Mouse (Mus musculus) cerebellum, adult 8-10 months (tissue): ENCODE data around the gene Synm.

Experiments used
- DNase-seq: peaks from one replicate; pipeline ENCODE4 v3.0.0; 2022

The Synm gene

DNA sequence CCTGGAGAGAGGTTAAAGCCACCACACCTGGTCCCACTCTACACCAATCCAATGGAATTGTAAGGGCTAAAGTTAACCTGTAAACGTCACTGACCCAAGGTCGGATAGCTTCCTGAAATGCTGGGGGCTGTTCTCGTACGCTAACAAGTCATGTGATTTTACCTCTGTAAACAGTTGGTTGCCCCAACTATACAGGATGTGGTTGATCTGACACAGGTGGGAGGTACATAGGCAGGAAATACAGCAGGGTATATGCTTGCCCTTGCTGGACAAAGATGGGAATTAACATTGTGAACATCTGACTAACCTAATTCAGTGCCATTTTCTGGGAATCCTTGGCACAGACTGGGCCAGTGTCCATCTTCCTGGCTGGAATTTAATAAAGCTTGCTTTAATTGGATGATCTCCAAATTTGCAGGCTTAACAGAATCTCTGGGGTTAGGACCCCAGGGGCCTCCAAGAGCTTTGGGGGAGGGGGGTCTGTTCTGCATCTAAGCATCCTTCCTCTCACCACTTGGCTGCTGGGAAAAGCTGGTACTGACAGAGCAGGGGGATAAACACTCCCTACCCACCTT, 11.7 kb downstream of the Synm start:
- DNase-seq = no peak

DNA sequence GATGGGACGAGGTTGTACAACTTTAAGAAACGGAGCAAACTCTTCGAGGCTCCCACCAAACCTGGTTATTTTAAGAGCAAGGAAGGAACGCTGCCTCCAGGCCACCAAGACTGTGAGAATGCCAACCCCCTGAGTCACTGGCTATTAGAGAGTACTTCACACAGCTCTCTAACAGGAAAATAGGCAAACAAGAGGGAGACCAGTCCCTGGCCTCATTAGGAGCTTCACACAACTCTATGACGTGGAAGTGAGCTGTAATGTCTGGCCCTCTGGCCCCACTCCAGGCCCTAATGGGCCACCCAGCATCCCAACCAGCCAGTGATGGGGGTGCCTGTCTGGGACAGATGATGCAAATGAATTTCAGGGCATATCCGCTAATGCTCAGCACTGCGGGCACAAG, 17.8 kb downstream of the Synm start:
- no peak for DNase-seq

DNA sequence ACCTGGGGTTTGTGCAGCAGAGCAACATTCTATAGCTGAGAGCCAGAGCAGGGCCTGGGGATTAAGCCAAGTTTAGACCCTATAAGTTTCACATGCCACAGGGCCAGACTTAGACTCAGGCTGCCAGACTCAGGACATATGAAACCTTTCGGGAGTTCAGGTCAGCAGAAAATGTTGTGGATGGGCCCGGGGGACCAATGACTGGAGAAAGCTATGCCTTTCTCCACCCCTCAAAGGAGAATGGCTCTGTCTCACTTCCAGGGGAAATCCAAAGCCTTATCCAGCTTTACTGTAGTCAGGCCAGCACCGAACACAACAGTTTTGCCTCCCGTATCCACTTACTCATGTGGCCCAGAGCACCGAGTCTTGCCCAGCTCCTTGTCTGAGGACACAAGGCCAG, 18.7 kb downstream of the Synm start:
- no peak for DNase-seq

DNA sequence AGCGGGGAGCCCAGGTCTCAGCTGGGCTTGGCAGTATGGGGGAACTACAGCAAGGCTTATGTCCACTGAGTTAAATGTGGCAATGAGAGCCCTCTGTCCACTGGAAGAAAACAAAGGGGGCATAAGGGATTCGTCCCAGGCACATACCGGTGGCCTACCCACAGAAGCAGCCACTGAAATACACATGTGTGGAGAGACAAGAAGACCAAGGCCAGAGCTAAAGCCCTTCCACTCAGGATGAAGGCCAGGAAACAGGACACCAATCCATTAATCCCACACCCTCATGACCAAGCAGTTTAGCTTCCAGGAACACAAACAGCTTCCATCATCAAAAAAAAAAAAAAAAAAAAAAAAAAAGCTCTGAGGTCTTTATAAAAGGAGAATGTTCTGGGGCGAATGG, 19.2 kb downstream of the Synm start:
- DNase-seq = no peak

DNA sequence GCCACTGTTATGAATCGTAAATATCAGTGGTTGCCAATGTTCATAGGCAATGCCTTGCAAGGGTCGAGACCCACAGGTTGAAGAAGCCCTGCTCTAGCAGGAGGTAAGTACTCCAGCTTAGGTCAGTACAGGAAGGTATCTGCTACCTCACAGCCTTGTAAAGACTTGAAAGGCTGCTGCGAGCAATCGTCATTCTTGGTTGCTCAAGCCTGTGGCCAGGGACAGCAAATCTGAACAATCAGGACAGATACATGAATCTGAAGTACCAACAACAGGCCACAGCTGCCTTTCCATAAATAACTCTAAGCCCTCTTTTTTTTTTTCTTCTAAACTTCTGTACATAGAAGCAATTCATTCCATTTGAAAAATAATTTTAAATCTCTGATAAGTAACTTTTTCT, 27.3 kb downstream of the Synm start:
- DNase-seq = no peak

DNA sequence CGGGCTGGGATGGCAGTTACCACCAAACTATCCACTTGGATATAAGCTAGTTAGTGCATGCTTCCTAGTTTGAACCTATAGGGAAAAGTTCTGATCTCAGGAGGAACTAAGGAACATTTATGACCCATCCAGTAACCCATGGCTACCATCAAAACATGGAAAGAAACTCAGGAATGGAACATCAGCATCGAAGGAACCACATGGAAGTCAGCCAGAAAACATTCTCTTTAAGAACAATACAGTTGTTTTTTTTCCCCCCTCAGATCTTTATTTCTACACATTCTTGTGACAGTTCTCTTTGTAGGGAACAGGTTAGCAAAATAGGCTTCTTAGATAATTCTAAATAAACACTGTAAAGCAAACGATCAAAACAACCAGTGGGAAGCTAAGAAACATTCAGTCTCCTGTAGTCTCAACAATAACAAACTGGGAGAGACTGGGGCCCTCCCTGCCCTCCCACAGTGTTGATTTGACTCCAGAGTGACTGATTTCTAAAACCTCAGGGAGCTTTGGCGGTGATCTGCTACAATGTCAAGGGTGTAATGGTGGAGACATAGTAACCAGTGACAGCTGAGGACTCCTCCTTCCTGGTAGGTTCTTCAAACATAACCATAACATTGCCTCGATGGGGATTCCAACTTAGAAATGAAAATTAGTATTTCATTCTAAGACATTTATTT, 29.0 kb downstream of the Synm start:
- DNase-seq = no peak

DNA sequence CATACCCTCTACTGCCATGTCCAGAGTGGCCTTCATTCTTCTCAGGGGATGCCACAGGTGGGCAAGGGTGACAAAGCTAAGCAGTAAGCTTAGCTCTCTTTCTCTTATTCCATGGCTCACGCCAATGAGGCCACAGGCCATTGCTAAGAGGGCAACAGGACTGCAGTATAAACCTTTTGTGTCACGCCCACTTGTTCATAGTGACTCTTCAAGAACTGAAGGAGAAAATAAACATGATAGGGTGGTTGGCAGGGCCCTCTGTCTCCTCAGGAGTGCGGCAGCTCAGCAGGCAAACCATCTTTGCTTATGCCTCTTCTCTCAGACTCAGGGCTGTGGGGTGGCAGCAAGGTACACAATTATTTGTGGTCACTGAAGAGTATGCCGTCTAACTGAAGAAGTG, 30.7 kb downstream of the Synm start:
- DNase-seq = no peak

DNA sequence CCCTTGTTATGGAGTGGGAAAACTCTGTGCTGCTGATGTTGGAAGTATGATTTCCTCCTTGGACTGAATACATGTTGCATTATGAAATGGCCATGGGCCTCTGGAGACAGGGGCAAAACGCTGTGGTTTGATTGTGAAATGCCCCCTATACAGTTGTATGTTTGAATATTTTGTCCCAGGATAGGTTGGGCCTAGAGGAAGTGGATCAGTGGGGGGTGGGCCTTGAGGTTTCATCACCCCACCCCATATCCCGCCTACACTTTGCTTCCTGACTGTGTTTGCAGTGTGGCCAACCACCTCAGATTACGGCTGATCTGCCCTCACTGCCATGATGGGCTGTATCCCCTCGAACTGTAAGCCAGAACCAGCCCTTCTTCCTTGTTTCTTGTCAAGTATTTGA, 31.3 kb downstream of the Synm start:
- no peak for DNase-seq

DNA sequence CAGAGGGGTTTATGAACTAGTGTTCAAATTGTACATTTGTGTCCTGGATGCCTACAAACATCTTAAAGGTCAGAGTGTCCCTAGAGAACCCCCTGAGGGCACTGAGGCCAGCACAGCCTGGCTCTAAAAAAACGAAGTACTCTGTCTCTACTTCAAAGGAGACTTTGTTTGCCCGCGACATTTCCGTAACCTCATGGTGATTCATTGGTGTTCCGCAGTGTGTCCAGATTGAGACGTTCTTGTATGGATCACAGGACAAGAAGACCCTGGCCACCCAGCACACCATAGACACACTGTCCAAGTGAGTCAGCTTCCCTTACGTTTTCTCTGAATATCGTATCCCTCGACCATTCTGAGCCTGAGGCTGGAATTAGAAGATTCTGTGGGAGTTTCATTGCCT, 34.5 kb downstream of the Synm start:
- DNase-seq = no peak

DNA sequence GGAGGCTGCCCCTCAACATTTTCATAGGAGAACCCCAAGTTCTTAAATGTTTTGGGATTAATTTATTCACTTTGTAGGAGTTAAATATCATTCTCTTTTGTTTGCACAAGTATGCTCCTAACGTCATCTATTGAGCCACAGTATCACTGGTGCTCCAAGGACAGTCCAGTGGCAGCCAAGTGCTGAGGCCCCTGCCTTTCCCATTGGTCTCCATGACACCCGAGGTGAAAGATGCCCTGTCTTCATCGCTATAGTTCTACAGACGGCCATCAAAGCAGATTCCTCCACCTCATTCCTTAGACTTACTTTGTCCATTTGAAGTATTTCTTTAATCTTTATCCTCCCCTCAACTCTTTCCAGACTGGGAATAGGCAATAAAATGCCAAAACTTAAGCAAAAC, 35.0 kb downstream of the Synm start:
- no peak for DNase-seq

DNA sequence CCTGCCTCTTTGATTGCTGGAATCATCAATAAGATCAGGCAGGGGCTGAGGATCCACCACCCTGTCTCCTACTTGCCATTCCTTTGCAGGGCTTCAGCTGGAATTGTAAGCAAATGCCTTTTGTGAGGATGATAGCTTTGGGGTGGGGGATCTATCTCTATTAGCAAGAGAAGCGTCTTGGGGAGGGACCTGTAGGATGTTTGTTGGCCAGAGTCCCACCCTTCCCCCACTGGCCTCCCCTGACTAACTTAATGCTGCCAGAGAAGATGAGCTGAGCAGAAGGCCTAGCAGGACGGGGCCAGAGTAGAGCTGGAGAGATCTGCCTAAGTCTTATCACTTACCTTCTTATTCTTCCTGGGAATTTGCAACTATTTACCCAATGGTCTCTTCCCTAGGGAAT, 37.4 kb downstream of the Synm start:
- DNase-seq = no peak

DNA sequence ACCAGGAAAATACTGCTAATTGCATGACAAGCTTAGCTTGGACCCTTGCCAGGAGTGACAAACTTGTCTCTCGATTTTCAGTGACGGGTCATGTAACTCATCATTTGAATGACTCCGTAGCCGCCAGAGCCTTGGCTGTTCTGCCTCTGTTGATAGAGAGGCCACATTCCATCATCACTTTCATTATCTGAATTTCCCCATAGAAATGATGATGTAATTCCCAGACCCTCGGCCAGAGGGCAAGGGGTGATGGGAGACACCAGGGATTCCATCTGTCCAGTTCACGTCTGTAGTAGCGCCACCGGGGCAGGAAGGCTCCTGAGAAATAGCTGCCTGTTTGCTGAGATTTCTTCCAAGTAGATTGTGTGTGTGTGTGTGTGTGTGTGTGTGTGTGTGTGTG, 40.7 kb downstream of the Synm start:
- no peak for DNase-seq

DNA sequence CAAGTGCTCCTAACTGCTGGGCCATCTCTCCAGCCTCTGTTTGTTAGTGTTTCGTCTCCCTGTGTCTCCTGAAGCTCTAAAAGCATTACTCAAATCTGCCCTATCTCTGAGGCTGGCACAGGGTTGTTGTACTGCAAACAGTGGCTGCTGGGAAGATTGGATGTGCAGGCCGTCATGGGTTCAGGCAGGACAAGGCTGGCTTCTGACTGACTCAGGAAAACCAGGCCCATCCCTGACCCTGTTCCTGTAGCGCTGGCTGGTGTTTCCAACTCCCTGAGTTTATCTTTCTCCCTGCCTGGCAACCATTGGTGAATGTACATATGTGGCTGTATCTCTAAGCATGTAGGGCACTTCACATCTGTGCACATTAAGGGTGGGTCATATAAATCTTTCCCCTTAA, 42.0 kb downstream of the Synm start:
- no peak for DNase-seq

DNA sequence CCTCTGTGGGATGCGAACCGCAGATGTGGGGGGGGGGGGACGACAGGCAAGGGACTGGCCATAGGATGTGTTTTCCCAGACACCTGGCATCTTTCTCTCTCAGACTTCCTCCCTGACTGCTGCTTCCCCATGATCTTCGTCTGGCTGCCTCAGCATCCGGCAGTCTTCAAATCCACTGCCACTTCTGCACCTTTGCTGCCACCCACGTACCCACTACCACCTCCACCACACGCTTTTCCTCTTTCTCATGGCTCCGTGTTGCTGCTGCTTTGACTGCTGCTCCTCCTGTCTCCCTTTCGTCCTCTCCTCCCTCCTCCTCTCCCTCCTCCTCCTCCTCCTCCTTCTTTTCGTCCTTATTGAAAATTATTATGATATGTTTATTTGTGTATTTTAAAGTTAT, 42.6 kb downstream of the Synm start:
- DNase-seq = no peak

DNA sequence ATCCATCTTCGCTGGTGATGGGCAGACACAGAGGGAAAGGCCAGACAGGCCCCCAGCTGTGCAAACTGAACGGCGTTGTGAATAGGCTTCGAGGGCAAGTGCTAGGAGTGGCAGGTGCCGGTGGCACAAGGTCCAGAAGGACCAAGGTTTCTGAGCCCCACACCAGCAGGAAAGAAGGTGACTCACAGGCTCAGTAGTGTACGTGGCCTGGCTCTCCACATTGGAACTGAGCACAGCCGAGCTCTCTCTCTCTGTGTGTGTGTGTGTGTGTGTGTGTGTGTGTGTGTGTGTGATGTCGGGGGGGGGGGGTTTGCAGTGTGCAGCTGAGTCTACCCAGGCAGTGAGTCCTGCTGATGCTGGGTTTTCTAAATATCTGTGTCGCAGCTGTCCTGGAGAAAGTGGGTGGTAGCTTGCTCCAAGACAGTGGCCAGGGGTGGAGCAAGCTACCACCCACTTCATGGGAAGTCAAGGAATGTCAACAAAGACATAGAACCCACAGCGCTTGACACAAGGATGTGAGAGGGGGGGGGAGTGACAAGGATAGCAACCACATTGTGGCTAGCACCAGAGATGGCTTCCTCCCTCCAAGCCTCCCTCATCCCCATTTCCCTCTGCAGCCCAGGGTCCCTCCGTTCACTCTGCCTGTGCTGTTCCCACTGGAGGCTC, 43.2 kb downstream of the Synm start:
- no peak for DNase-seq

DNA sequence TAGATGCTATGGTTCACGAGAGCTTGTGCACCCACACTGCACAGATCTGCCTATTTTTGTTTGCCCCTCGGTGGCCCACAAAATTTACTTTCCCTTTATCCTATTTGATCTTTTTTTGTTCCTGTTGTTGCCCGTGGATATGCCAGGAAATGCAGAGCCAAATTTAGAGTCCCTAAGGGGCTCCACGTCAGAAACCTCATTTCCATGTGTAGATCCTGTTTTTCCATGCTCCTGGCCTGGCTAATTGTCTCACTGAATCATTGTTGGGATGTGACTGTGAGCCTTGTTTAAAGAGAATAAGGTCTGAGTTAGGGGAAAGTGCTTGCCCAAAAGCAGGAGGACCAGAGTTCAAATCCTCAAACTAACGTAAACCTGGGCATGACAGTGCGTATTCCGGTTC, 44.4 kb downstream of the Synm start:
- no peak for DNase-seq

DNA sequence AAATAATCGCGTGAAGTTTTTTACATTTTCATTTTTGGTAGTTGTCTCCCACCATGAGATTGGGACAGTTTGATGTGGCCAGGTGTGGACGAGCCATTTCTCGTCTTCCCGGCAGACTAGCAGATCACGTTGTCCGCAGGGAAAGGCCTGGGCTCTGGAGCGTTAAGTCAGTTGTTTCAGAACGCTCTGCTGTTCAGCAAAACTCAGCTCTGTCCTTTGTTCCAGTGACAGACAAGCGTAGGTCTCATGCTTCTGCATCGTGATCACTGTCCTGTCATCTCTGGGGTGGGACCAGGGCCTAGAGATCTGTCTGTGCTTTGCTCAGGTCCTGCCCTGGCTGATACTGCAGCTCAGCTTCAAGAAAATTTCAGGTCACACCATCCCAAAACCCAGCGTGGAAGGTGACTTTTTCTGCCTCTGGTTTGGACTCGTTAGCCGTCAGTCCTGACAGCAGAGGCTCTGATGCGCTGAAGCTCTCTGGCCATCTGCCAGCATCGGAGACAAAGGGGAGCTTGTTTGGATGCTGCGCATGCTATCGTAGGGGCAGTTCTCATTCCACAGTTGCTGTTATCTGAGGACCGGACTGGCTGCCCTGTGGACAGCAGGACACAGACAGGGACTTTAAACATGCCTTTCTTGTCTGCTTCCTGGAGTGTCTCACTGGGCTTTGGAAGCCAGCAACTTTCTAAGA, 45.6 kb downstream of the Synm start:
- peak; percentile 16 for DNase-seq

DNA sequence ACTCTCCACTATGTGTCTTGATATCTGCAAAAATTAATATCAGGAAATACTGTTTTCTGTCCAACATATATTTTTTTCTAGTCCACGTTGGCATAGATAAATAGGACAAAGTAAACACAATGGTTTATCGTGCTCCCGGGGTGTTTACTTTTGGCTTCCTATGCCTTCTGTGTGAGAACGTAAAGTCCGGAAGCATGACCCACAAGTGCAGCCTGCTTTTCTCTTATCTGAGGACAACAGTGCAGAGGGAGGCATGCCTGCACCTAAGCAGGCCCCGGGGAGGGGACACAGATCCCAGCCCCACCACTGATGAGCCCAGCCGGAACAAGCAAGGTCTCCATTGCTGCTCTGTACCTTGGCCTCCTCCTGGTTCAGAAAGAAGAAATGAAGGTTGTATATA, 49.3 kb downstream of the Synm start:
- DNase-seq = no peak

DNA sequence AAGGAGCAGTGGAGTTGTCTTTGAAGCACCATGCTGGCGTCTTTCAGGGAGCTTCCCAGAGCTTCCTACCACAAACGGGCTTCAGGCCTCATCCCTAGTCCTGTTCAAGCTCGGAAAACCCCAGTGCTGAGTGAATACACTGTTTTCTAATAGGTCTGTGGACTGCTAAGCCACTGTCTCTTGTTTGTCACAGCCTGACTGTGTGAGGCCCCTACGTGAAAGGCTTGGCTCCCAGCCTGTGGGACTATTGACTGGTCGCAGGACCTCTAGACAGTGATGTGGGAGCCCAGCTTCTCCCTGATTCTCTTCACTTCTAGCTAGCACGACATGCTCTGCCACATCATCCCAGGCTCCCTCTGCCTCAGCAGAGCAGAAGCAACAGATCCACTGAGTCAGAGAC, 51.4 kb downstream of the Synm start:
- DNase-seq = no peak

DNA sequence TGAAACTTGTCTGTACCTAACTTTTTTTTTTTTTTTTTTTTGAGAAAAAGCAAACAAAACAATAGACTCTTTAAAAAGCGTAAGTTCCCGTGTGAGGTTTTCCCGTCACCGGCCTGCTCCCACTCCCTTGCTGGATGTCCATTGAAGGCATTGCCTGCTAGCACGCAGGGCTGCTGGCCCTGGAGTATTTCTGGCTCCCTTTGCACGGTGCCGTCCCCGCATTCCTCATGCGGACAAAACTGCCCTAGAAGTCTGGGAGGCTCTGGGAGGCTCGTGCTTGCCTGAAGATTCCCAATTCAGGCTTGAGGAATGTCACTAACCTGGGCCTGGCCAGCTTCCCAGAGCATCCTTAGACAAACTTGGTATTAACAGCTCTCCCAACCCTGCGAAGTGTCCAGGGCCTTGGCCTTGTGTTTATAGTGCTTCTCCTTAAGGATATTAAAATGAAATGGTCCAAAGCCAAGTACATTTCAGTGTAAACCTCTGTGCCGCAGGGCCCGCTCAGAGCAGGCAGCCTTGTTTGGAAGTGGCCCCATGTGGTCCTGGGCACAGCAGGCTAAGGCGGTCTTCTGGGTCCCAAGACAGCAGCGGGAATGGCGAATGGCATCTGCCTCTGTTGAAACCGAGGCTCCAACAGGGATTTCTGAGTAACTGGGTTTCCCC, 58.2 kb downstream of the Synm start:
- no peak for DNase-seq

DNA sequence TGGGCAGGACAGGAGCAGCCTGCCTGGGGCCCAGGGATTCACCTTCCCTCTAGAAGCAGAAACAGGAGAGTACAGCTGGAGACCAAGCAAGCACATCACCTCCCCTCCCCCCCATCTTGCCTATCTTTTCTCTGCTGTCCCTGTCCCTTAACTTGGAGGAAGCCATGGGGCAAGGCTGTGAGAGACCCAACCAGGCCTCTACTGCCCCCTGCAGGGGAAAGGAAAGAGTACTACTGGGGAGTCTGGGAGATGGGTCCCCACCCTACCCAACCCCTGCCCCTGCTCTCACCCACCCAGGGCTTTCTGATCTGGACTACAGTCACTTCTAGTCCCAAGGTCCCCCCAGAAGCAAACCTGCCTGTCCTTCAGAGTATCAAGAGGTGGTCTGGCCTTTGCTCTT, 58.7 kb downstream of the Synm start:
- DNase-seq = no peak

DNA sequence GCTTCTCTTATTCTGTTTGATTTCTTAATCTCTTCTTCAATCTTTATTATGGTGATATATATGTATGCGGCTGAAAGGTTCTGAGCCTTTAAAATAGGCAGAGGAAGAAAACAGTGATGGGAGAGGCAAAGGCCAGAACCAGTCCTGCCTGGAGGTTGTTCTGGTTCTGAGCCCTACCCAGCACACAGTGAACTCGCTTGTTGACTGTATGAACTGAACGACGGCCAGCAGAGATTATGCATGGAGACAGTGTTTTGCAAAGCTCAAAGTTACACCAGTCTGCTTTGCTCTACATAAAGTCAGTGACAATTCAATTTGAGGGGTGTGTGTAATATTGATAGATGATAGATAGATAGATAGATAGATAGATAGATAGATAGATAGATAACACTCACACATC, 60.2 kb downstream of the Synm start:
- no peak for DNase-seq

DNA sequence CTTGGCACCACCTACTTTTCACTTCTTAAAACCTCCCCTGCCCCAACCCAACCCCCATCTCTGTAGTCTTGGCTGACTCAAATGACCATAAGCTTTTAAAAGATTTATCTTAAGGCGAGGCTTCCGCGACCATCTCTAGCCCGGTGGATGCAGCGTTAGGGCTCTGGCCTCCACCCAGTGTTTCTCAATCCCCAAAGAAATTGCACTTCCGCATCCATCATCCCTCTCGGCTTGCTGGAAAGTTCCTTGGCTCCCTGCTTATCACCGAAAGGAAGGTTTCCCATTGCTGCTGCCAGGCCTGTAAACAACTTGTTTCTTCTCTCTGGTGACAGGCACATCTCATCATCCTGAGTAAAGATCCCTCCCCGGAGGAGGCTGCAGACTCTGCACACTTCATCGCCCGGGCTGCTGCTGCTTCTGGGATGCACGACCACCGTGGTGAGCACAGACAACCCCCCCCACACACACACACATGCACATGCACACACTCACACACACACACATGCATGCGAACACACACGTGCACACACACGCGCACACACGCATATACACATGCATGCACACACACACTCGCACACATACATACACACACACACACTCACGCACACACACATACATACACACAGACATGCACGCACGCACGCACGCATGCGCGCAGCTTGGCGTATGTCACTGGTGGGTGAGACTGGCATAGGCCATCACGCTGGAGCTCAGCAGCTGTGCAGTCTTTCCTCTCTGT, 61.5 kb downstream of the Synm start:
- no peak for DNase-seq
